Mouse (Mus musculus) midbrain, embryonic 16.5 days (tissue): ENCODE results near the gene Strada. TPM values are rescaled to one million over a fixed set of nuclear protein-coding genes. Genes with fewer than 3 reads are reported as not detected.

Experiments
- ATAC-seq: fragments of 200-750 bp; cut with Nextera tagmentation; 2 replicates; pipeline ENCODE4 v1.8.0; 2017; ENCODE audit warnings: moderate TSS enrichment
- H3K27ac ChIP-seq: fragments of 300-500 bp; sonication (generic); 2 replicates; pipeline ENCODE4 v1.5.1; 2014; ENCODE audit warnings: mild to moderate bottlenecking, low read length, mixed read lengths
- H3K27me3 ChIP-seq: fragments of 300-500 bp; sonication (generic); 2 replicates; pipeline ENCODE4 v1.6.1; 2014; ENCODE audit warnings: low read depth, low read length, mixed read lengths; ENCODE audit not compliant: control insufficient read depth, insufficient read depth
- H3K36me3 ChIP-seq: fragments of 300-500 bp; sonication (generic); 2 replicates; pipeline ENCODE4 v1.6.1; 2014; ENCODE audit warnings: mild to moderate bottlenecking, low read length, moderate library complexity, mixed read lengths; ENCODE audit not compliant: control insufficient read depth, insufficient read depth
- H3K4me1 ChIP-seq: fragments of 300-500 bp; sonication (generic); 2 replicates; pipeline ENCODE4 v1.6.1; 2014; ENCODE audit warnings: mild to moderate bottlenecking, low read length, mixed read lengths; ENCODE audit not compliant: control insufficient read depth, insufficient read depth
- H3K4me2 ChIP-seq: fragments of 300-500 bp; sonication (generic); 2 replicates; pipeline ENCODE4 v1.6.1; 2014; ENCODE audit warnings: mild to moderate bottlenecking, low read length, mixed read lengths
- H3K4me3 ChIP-seq: fragments of 300-500 bp; sonication (generic); 2 replicates; pipeline ENCODE4 v1.5.1; 2014; ENCODE audit warnings: low read depth, mild to moderate bottlenecking, low read length, moderate library complexity, mixed read lengths
- H3K9ac ChIP-seq: fragments of 300-500 bp; sonication (generic); 2 replicates; pipeline ENCODE4 v1.6.1; 2014; ENCODE audit warnings: low read depth, low read length, mixed read lengths
- H3K9me3 ChIP-seq: fragments of 300-500 bp; sonication (generic); replicated peaks from 2 replicates; pipeline ENCODE4 v1.6.1; 2014; ENCODE audit warnings: mild to moderate bottlenecking, low read length, mixed read lengths; ENCODE audit not compliant: control insufficient read depth, poor library complexity, severe bottlenecking
- WGBS: fragments of 180-500 bp; shearing (Covaris S2); extraction: QIAGEN DNeasy Blood & Tissue Kit; methylation state at CpG from one replicate; pipeline ENCODE4 v1.1.7; 2014; 5-methylcytosine and 5-hydroxymethylcytosine counted together
- polyA plus RNA-seq: library from polyadenylated mRNA; unstranded; fragments of >200 nt; fragmentation: Nextera tagmentation; extraction: Ambion mirVana; gene quantifications from 2 replicates; pipeline ENCODE4 v1.2.1, GENCODE M21; 2015

Strada gene
- polyA plus RNA-seq, 1 experiment from 2014 or later, result 25.1 TPM

- no peak overlapping the region for H3K9ac ChIP-seq
- H3K9me3 ChIP-seq, result no peaks in the 10 kb centered on the region
- H3K27ac ChIP-seq, result no peak overlapping the region
- WGBS, result 86% methylated on average over 5 of the region's 5 CpGs
- no peak overlapping the region for H3K4me2 ChIP-seq
- peaks cover 4% of the 10 kb centered on the region for H3K36me3 ChIP-seq
- H3K4me1 ChIP-seq, result no peaks in the 10 kb centered on the region
- H3K4me3 ChIP-seq, result no peak overlapping the region
- ATAC-seq, result no peak
- no peaks in the 10 kb centered on the region for H3K27me3 ChIP-seq
Observed at GRCm38 (mm10) chr11:106176372-106176771, 25.6 kb downstream of the Strada start.

GRCm38 (mm10) chr11:106175081-106175480, 26.9 kb downstream of the Strada start:
- Histone ChIP-seq H3K4me3 (no peak overlapping the region), H3K4me1 (no peaks in the 10 kb centered on the region), H3K27ac (no peak overlapping the region), H3K9ac (no peak overlapping the region), H3K4me2 (no peak overlapping the region), H3K9me3 (no peaks in the 10 kb centered on the region), H3K27me3 (no peaks in the 10 kb centered on the region), H3K36me3 (peaks cover 10% of the 10 kb centered on the region; the same call in 1 of the 2 replicates)
- ATAC-seq, result no peak
- 80% methylated on average over 3 of the region's 3 CpGs for WGBS

- H3K27ac ChIP-seq, result no peak overlapping the region
- no peak overlapping the region for H3K4me3 ChIP-seq
- no peaks in the 10 kb centered on the region for H3K27me3 ChIP-seq
- H3K4me2 ChIP-seq, result no peak overlapping the region
- no peaks in the 10 kb centered on the region for H3K4me1 ChIP-seq
- no peaks in the 10 kb centered on the region for H3K9me3 ChIP-seq
- H3K9ac ChIP-seq, result no peak overlapping the region
- H3K36me3 ChIP-seq, result peaks cover 11% of the 10 kb centered on the region; the same call in 1 of the 2 replicates
- no peak for ATAC-seq
- WGBS, result 92% methylated on average over 5 of the region's 5 CpGs
Observed at GRCm38 (mm10) chr11:106174372-106174771, 27.6 kb downstream of the Strada start.

DNA sequence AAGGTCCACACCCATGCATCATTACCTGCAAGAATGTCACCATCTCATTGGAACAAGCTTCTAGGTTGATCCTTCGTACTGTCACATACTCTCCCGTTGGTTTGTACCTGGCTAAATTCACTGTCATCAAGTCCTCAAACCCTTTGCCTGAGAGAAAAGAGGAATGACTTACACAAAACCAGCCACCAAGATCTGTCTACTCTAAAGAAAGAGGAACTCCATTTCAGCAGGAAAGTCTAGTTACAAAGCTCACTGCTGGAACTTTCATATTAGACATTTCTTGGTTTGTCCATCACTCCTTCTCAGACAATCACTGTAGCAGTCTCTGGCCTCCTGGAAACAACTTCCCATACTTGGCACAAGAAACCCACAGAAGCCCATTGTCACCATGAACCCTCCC, 28.7 kb downstream of the Strada start:
- H3K9ac ChIP-seq, result no peak overlapping the region
- no peak for ATAC-seq
- no peak overlapping the region for H3K4me2 ChIP-seq
- WGBS, result 95% methylated on average over 2 of the region's 2 CpGs
- H3K4me3 ChIP-seq, result no peak overlapping the region
- H3K4me1 ChIP-seq, result no peaks in the 10 kb centered on the region
- no peaks in the 10 kb centered on the region for H3K27me3 ChIP-seq
- peaks cover 11% of the 10 kb centered on the region; the same call in 1 of the 2 replicates for H3K36me3 ChIP-seq
- no peak overlapping the region for H3K27ac ChIP-seq
- H3K9me3 ChIP-seq, result no peaks in the 10 kb centered on the region

- WGBS, result 79% methylated on average over 7 of the region's 7 CpGs
- Histone ChIP-seq H3K27me3 (no peaks in the 10 kb centered on the region), H3K9me3 (no peaks in the 10 kb centered on the region), H3K4me1 (no peaks in the 10 kb centered on the region), H3K27ac (no peak overlapping the region), H3K9ac (no peak overlapping the region), H3K4me2 (no peak overlapping the region), H3K36me3 (peaks cover 17% of the 10 kb centered on the region), H3K4me3 (no peak overlapping the region)
- no peak for ATAC-seq
Observed at GRCm38 (mm10) chr11:106170807-106171206, 31.2 kb downstream of the Strada start.

DNA sequence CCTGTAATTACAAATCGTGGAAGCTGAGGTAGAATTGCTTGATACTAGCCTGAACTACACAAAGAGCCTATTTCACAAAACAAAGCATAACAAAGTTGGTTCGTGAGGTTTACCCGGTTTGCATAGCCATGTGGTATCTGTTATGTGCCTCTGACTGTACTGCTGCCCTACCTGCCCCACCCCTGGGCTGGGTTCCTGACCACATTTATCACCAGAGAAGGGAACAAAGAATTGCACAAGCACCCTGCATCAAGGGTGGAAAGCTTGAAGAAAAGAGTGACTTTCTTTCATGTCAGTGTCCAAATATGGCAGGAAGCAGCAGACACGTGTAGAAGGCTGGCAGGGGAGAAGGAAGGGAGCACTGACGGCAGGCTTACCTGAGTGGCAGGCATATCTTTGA, 34.5 kb downstream of the Strada start:
- Histone ChIP-seq H3K27me3 (no peaks in the 10 kb centered on the region), H3K4me2 (no peak overlapping the region), H3K4me1 (no peaks in the 10 kb centered on the region), H3K4me3 (no peak overlapping the region), H3K9ac (no peak overlapping the region), H3K27ac (no peak overlapping the region), H3K9me3 (no peaks in the 10 kb centered on the region), H3K36me3 (peaks cover 22% of the 10 kb centered on the region)
- 86% methylated on average over 5 of the region's 5 CpGs for WGBS
- ATAC-seq, result no peak

DNA sequence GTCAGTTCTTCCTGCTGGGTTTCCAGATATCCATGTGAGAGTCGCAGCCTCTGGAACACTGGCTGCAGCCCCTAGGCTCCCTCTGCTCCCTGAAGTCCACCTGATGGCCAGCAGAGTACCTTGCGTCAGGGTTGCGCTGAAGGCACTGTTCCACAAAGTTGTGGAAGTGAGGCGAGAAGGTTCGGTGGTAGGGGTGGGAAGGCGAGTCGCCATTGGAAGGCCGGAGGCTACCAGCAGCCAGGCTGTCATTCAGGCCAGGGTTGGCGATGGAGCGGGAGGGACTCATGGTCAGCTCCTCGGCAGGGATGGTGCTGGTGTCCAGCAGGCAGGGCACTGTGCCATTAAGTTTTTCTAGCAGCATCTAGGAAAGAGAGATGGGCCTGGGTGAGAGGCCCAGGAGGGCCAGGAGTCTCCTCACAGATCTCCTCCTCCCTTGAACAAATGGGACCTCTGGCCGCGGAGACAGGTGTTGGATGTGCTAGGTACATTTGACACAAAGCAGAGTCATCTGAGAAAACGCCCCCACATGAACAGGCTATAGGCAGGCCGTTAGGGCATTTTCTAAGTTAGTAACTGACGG, 37.3 kb downstream of the Strada start:
- 92% methylated on average over 16 of the region's 16 CpGs for WGBS
- no peak overlapping the region for H3K27ac ChIP-seq
- peaks cover 11% of the 10 kb centered on the region for H3K4me1 ChIP-seq
- H3K27me3 ChIP-seq, result no peaks in the 10 kb centered on the region
- H3K9ac ChIP-seq, result no peak overlapping the region
- H3K4me2 ChIP-seq, result no peak overlapping the region
- ATAC-seq, result no peak
- no peak overlapping the region for H3K4me3 ChIP-seq
- peaks cover 16% of the 10 kb centered on the region for H3K36me3 ChIP-seq
- H3K9me3 ChIP-seq, result no peaks in the 10 kb centered on the region

GRCm38 (mm10) chr11:106163546-106163945, 38.4 kb downstream of the Strada start:
- Histone ChIP-seq H3K4me3 (no peak overlapping the region), H3K4me1 (peaks cover 20% of the 10 kb centered on the region), H3K9me3 (no peaks in the 10 kb centered on the region), H3K36me3 (peaks cover 16% of the 10 kb centered on the region), H3K27me3 (no peaks in the 10 kb centered on the region), H3K9ac (no peak overlapping the region), H3K27ac (0 out of 2 replicates have a peak overlapping the region, but pooled peaks have one; percentile 13), H3K4me2 (no peak overlapping the region)
- no peak for ATAC-seq
- WGBS, result 92% methylated on average over 4 of the region's 4 CpGs

- Histone ChIP-seq H3K27ac (no peak overlapping the region), H3K4me2 (no peak overlapping the region), H3K9me3 (no peaks in the 10 kb centered on the region), H3K36me3 (peaks cover 16% of the 10 kb centered on the region; the same call in 1 of the 2 replicates), H3K4me3 (no peak overlapping the region), H3K9ac (no peak overlapping the region), H3K27me3 (no peaks in the 10 kb centered on the region), H3K4me1 (peaks cover 26% of the 10 kb centered on the region)
- no peak for ATAC-seq
- 89% methylated on average over 2 of the region's 2 CpGs for WGBS
Observed at GRCm38 (mm10) chr11:106162237-106162636, 39.7 kb downstream of the Strada start.
